Mouse (Mus musculus) liver, postnatal 0 days (tissue): ENCODE measurements around the gene Gm45140. TPM values are rescaled to one million over a fixed set of nuclear protein-coding genes. Genes with fewer than 3 reads are reported as not detected.

Source experiments
- ATAC-seq: fragments of 200-750 bp; cut with Nextera tagmentation; 2 replicates; pipeline ENCODE4 v1.8.0; 2017; ENCODE audit warnings: mild to moderate bottlenecking, moderate library complexity
- DNase-seq: peaks from one replicate; pipeline ENCODE4 v3.0.0-alpha.2; 2016
- H3K27ac ChIP-seq: fragments of 300-500 bp; sonication (generic); 2 replicates; pipeline ENCODE4 v1.5.1; 2014; ENCODE audit warnings: antibody characterized with exemption, moderate library complexity, mild to moderate bottlenecking, low read depth
- H3K27me3 ChIP-seq: fragments of 300-500 bp; sonication (generic); 2 replicates; pipeline ENCODE4 v1.6.1; 2014; ENCODE audit warnings: low read length, control low read depth, mixed read lengths; ENCODE audit not compliant: insufficient read depth
- H3K36me3 ChIP-seq: fragments of 300-500 bp; sonication (generic); replicated peaks from 2 replicates; pipeline ENCODE4 v1.6.1; 2014; ENCODE audit warnings: mild to moderate bottlenecking, control low read depth, low read length, moderate library complexity, mixed read lengths; ENCODE audit not compliant: insufficient read depth
- H3K4me1 ChIP-seq: fragments of 300-500 bp; sonication (generic); 2 replicates; pipeline ENCODE4 v1.6.1; 2014; ENCODE audit warnings: antibody characterized with exemption, mild to moderate bottlenecking, control low read depth; ENCODE audit not compliant: insufficient read depth
- H3K4me2 ChIP-seq: fragments of 300-500 bp; sonication (generic); 2 replicates; pipeline ENCODE4 v1.6.1; 2014; ENCODE audit warnings: low read depth, mild to moderate bottlenecking, low read length, moderate library complexity, mixed read lengths
- H3K4me3 ChIP-seq: fragments of 300-500 bp; sonication (generic); 2 replicates; pipeline ENCODE4 v1.5.1; 2014; ENCODE audit warnings: low read depth, low read length
- H3K9ac ChIP-seq: fragments of 300-500 bp; sonication (generic); replicated peaks from 2 replicates; pipeline ENCODE4 v1.6.1; 2014; ENCODE audit warnings: mild to moderate bottlenecking, moderate library complexity
- H3K9me3 ChIP-seq: fragments of 300-500 bp; sonication (generic); 2 replicates; pipeline ENCODE4 v1.6.1; 2016; ENCODE audit warnings: mild to moderate bottlenecking, control low read depth, low read length, mixed read lengths
- CTCF ChIP-seq: sonication (generic); IDR thresholded peaks from 2 replicates; pipeline ENCODE4 v1.5.1; 2016; ENCODE audit warnings: antibody characterized with exemption, low read depth
- EP300 ChIP-seq: IDR thresholded peaks from 2 replicates; pipeline ENCODE4 v1.6.1; 2016; ENCODE audit warnings: antibody characterized with exemption, low read depth, mild to moderate bottlenecking
- WGBS: fragments of 180-500 bp; shearing (Covaris S2); extraction: QIAGEN DNeasy Blood & Tissue Kit; methylation state at CpG from one replicate; pipeline ENCODE4 v1.1.7; 2014; ENCODE audit not compliant: insufficient replicate concordance; 5-methylcytosine and 5-hydroxymethylcytosine counted together
- polyA plus RNA-seq: library from polyadenylated mRNA; unstranded; fragments of >200 nt; fragmentation: Nextera tagmentation; extraction: Ambion mirVana; gene quantifications from 2 replicates; pipeline ENCODE4 v1.2.1, GENCODE M21; 2015

The Gm45140 gene
- polyA plus RNA-seq, 1 experiment from 2014 or later: 2.8 TPM

DNA sequence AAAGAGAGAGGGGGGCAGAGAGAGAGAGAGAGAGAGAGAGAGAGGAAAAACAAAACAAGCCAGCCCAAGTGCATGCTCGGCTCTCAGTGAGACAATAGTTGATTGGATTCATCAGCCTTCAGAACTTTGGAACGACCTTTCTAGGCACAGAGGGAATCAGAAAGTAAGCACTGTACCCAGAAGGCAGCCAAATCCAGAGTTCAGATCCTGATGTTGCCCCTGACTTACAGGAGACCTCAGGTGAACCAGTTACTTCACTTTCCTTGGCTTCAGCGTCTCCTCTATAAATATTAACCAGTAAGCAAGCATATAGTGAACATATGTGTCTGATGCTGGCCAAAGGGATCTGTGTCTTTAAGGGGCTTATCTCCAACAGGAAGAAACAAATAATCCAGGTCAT lies 27.1 kb downstream of the Gm45140 start:
- WGBS: 40% methylated on average over 3 of the region's 3 CpGs
- Histone ChIP-seq H3K9ac (peak overlapping the region; percentile 93), H3K4me1 (peaks cover 50% of the 10 kb centered on the region), H3K27ac (peak overlapping the region; percentile 100), H3K4me2 (peak overlapping the region; percentile 72), H3K27me3 (no peaks in the 10 kb centered on the region), H3K4me3 (peak overlapping the region; percentile 97), H3K36me3 (peaks cover 29% of the 10 kb centered on the region), H3K9me3 (no peaks in the 10 kb centered on the region)
- DNase-seq (no peak), ATAC-seq (peak; percentile 3; the same call in 1 of the 2 replicates)
- TF ChIP-seq CTCF (no peak), EP300 (peak; percentile 51)

DNA sequence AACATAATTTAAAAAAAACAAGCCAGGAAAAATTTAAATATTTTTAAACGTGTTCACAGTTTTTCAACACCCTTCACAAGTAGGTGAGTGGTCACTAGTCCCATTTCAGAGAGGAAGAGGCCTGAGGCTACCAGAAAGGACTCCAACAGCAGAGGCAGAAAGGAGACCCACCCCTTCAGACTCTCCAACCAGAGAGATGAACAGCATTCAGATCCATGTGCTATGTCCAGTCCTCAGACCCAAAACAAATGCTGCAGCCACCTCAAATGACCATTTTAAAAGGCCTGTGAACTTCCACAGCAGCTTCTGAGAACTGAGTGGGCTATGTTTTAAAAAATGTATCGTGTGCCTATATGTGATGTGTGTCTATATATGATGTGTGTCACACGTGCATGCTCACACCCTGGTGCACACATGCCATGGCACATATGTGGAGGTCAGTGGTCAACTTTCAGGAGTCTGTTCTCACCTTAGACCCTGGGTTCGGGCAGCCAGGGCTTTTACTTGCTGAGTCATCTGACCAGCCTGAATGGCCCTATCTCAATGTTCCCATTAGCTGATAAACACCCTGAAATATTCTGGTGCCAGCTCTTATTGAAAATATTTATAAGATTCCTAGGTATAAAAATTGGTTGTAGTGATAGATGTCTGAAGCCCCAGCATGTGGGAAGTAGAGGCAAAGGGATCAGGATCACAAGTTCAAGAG lies 27.7 kb downstream of the Gm45140 start:
- Histone ChIP-seq H3K9ac (peak overlapping the region; percentile 93), H3K27ac (peak overlapping the region; percentile 100), H3K4me3 (peak overlapping the region; percentile 97), H3K36me3 (peaks cover 33% of the 10 kb centered on the region), H3K4me2 (peak overlapping the region; percentile 72), H3K27me3 (no peaks in the 10 kb centered on the region), H3K4me1 (peaks cover 48% of the 10 kb centered on the region), H3K9me3 (no peaks in the 10 kb centered on the region)
- TF ChIP-seq CTCF (no peak), EP300 (peak; percentile 24; the same call in 1 of the 2 replicates)
- ATAC-seq: no peak
- peak; percentile 26 for DNase-seq
- WGBS: 59% methylated on average over 4 of the region's 4 CpGs

DNA sequence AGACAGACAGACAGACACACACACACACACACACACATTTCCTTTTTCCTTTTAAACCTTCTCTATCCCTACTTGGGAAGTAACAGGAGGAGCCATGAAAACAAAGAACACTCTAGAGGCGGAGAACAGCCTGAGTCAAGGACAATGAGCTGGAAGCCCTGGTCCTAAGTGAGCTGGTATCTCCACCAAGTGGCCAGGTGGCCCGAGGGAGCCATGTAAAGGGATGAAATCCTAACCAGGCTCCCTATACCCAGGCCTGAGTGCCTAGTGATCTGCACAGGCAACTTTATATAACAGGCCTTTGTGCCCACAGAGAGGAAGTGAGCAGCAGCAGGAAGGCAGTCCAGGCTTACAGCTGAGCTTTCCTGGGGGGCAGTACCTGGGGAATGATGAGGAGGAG lies 28.7 kb downstream of the Gm45140 start:
- H3K27me3 ChIP-seq: no peaks in the 10 kb centered on the region
- DNase-seq (peak; percentile 16), ATAC-seq (no peak)
- peaks cover 39% of the 10 kb centered on the region for H3K36me3 ChIP-seq
- H3K4me1 ChIP-seq: peaks cover 39% of the 10 kb centered on the region
- peak overlapping the region; percentile 52 for H3K9ac ChIP-seq
- 47% methylated on average over 2 of the region's 2 CpGs for WGBS
- peak overlapping the region; percentile 72 for H3K4me2 ChIP-seq
- H3K4me3 ChIP-seq: no peak overlapping the region
- no peaks in the 10 kb centered on the region for H3K9me3 ChIP-seq
- TF ChIP-seq EP300 (no peak), CTCF (peak; percentile 14; the same call in 1 of the 2 replicates)
- H3K27ac ChIP-seq: peak overlapping the region; percentile 55

DNA sequence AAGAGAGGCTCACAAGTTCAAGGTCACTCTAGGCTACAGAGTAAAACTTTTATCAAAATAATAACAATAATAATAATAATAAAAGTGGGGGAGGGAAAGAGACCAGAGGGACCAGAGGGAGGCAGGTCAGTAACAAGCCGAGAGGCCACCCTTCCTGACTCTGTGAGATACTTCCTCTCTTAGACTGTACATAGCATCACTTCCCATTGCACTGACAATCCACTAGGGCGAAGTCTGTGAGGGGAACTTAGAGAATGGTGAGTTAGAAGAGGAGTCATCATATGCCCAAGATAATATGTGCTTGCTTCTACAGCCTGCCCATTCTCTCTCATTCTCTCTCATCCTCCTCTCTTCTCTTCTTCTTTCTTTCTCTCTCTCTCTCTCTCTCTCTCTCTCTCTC lies 29.6 kb downstream of the Gm45140 start:
- DNase-seq (no peak), ATAC-seq (no peak)
- TF ChIP-seq EP300 (no peak), CTCF (peak; percentile 55)
- Histone ChIP-seq H3K4me2 (peak overlapping the region; percentile 1; the same call in 1 of the 2 replicates), H3K4me1 (peaks cover 40% of the 10 kb centered on the region), H3K4me3 (no peak overlapping the region), H3K9me3 (no peaks in the 10 kb centered on the region), H3K36me3 (peaks cover 46% of the 10 kb centered on the region), H3K9ac (no peak overlapping the region), H3K27ac (peak overlapping the region; percentile 0; the same call in 1 of the 2 replicates), H3K27me3 (no peaks in the 10 kb centered on the region)
- 21% methylated on average over 2 of the region's 2 CpGs for WGBS

DNA sequence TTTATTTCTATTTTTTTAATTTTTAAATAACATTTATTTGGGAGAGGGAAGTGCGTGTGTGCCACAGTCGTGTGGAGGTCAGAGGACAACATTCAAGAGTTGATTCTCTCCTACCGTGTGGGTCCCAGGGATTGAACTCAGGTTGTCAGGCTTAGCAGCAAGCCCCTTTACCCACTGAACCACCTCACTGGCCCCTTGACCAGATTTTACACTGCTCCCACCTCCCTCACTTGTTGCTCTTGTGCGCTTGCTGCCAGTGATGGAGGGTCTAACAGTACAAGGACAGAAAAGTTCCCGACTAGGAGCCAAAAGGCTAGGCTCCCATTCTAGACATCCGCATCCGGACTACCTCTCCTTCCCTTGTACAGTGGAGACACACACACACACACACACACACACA lies 30.1 kb downstream of the Gm45140 start:
- Histone ChIP-seq H3K36me3 (peaks cover 49% of the 10 kb centered on the region), H3K9ac (no peak overlapping the region), H3K9me3 (no peaks in the 10 kb centered on the region), H3K4me2 (peak overlapping the region; percentile 1; the same call in 1 of the 2 replicates), H3K4me1 (peaks cover 45% of the 10 kb centered on the region), H3K27me3 (no peaks in the 10 kb centered on the region), H3K4me3 (no peak overlapping the region), H3K27ac (peak overlapping the region; percentile 0; the same call in 1 of the 2 replicates)
- no peak for TF ChIP-seq EP300
- TF ChIP-seq CTCF: no peak
- no peak for ATAC-seq
- WGBS: 86% methylated on average over 7 of the region's 7 CpGs
- no peak for DNase-seq

DNA sequence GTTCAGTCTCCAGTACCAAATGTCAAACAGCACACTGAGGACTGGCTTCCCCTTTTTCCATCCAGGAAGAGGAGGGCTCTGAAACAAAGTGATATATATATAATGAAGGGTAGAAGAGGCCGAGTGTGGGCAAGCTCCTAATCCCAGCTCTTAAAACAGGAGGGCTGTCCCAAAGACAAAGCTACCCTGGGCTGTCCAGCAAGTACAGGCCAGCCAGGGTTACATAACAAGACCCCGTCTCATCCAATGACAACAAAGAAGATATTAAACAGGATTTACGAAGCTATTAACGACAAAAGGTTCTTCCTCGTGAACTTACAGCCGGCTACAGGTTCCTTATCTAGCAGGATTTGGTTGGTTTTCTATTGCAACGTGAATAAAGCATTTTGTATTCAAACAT lies 30.7 kb downstream of the Gm45140 start:
- no peaks in the 10 kb centered on the region for H3K27me3 ChIP-seq
- 62% methylated on average over 7 of the region's 7 CpGs for WGBS
- H3K4me1 ChIP-seq: peaks cover 48% of the 10 kb centered on the region
- H3K36me3 ChIP-seq: peaks cover 49% of the 10 kb centered on the region
- DNase-seq (no peak), ATAC-seq (no peak)
- H3K27ac ChIP-seq: peak overlapping the region; percentile 35
- no peak overlapping the region for H3K4me3 ChIP-seq
- no peak for TF ChIP-seq CTCF
- TF ChIP-seq EP300: no peak
- H3K9ac ChIP-seq: no peak overlapping the region
- H3K9me3 ChIP-seq: no peaks in the 10 kb centered on the region
- H3K4me2 ChIP-seq: no peak overlapping the region
